Mouse (Mus musculus) erythroid progenitor cell, adult 5-6 weeks (primary cell): Measurements from ENCODE around the gene Ptpn1. TPM values are rescaled to one million over a fixed set of nuclear protein-coding genes. Genes with fewer than 3 reads are reported as not detected.

Experiments
- total RNA-seq, 2 experiments: library from RNA; stranded (forward) in 1 of 2; stranded (reverse) in 1 of 2; fragments of 150-400 nt in 1 of 2; fragments of 186-747, 209-891 nt in 1 of 2; gene quantifications; 2 replicates each; pipeline versions ENCODE4 v1.2.3 to v1.2.4; 2015 to 2017; ENCODE audit warnings: low replicate concordance in 2 of 2

The Ptpn1 gene
- total RNA-seq, 2 experiments from 2014 or later: 4.3 to 5.0 TPM

Other genes starting within 250 kb of the Ptpn1 start
- 6.3 and 6.5 TPM in 2 replicates for gene Cebpb, start 243.1 kb upstream of the Ptpn1 start, total RNA-seq (2015; ENCODE audit: low replicate concordance)
- gene Cebpb, start 243.1 kb upstream of the Ptpn1 start, total RNA-seq (2017; ENCODE audit: low replicate concordance): 4.4 and 8.4 TPM in 2 replicates
- gene Tmem189, start 242.2 kb upstream of the Ptpn1 start, total RNA-seq (2015; ENCODE audit: low replicate concordance): 23.9 and 27.0 TPM in 2 replicates
- 16.9 and 19.5 TPM in 2 replicates for gene Tmem189, start 242.2 kb upstream of the Ptpn1 start, total RNA-seq (2017; ENCODE audit: low replicate concordance)
- gene Ripor3, start 78.6 kb downstream of the Ptpn1 start, total RNA-seq (2015; ENCODE audit: low replicate concordance): not detected in 2 replicates
- 0.45 TPM in 1 of 2 replicates, not detected in the other for gene Ripor3, start 78.6 kb downstream of the Ptpn1 start, total RNA-seq (2017; ENCODE audit: low replicate concordance)
- gene Pard6b, start 148.9 kb downstream of the Ptpn1 start, total RNA-seq (2015; ENCODE audit: low replicate concordance): not detected in 2 replicates
- gene Pard6b, start 148.9 kb downstream of the Ptpn1 start, total RNA-seq (2017; ENCODE audit: low replicate concordance): 0.13 TPM in 1 of 2 replicates, not detected in the other